Mouse (Mus musculus) embryonic facial prominence, embryonic 13.5 days (tissue): ENCODE results near the gene Pex11a. TPM values are rescaled to one million over a fixed set of nuclear protein-coding genes. Genes with fewer than 3 reads are reported as not detected.
"Not testable (repeated sequence)": the region's sequence is repeated elsewhere in the genome, so short reads cannot be mapped to it uniquely, and the experiment has no call there.

Experiments
- ATAC-seq: fragments of 200-750 bp; cut with Nextera tagmentation; 2 replicates; pipeline ENCODE4 v1.8.0; 2017; ENCODE audit warnings: low read depth; ENCODE audit not compliant: insufficient number of reproducible peaks, insufficient read depth, low FRiP score, low TSS enrichment
- H3K27ac ChIP-seq: fragments of 300-500 bp; sonication (generic); 2 replicates; pipeline ENCODE4 v1.5.1; 2015; ENCODE audit warnings: moderate library complexity, mild to moderate bottlenecking, inconsistent platforms
- H3K27me3 ChIP-seq: fragments of 300-500 bp; sonication (generic); 2 replicates; pipeline ENCODE4 v1.6.1; 2015; ENCODE audit warnings: mild to moderate bottlenecking, inconsistent platforms
- H3K36me3 ChIP-seq: fragments of 300-500 bp; sonication (generic); 2 replicates; pipeline ENCODE4 v1.6.1; 2015; ENCODE audit warnings: mild to moderate bottlenecking, inconsistent platforms
- H3K4me1 ChIP-seq: fragments of 300-500 bp; sonication (generic); 2 replicates; pipeline ENCODE4 v1.6.1; 2015; ENCODE audit warnings: inconsistent platforms
- H3K4me2 ChIP-seq: fragments of 300-500 bp; sonication (generic); 2 replicates; pipeline ENCODE4 v1.6.1; 2015; ENCODE audit warnings: moderate library complexity, mild to moderate bottlenecking, inconsistent platforms
- H3K4me3 ChIP-seq: fragments of 300-500 bp; sonication (generic); 2 replicates; pipeline ENCODE4 v1.5.1; 2015; ENCODE audit warnings: mild to moderate bottlenecking, inconsistent platforms
- H3K9ac ChIP-seq: fragments of 300-500 bp; sonication (generic); 2 replicates; pipeline ENCODE4 v1.6.1; 2015; ENCODE audit warnings: mild to moderate bottlenecking, inconsistent platforms
- H3K9me3 ChIP-seq: fragments of 300-500 bp; sonication (generic); 2 replicates; pipeline ENCODE4 v1.6.1; 2016; ENCODE audit warnings: inconsistent platforms
- WGBS: fragments of 180-500 bp; shearing (Covaris S2); methylation state at CpG from one replicate; pipeline ENCODE4 v1.1.7; 2015; ENCODE audit warnings: mixed read lengths; 5-methylcytosine and 5-hydroxymethylcytosine counted together
- polyA plus RNA-seq: library from polyadenylated mRNA; unstranded; fragments of >200 nt; fragmentation: Nextera tagmentation; extraction: Ambion mirVana; gene quantifications from 2 replicates; pipeline ENCODE4 v1.2.1, GENCODE M21; 2015

Gene Pex11a
- 11.9 and 12.4 TPM in 2 replicates for polyA plus RNA-seq

- H3K4me3 ChIP-seq, result peak within 1 kb of the TSS; percentile 77
- peaks cover 5% of the 10 kb centered on the region for H3K36me3 ChIP-seq
- peak within 1 kb of the TSS; percentile 91 for H3K4me2 ChIP-seq
- no peak within 1 kb of the TSS for H3K27ac ChIP-seq
- no peaks in the 10 kb centered on the region for H3K27me3 ChIP-seq
- no peaks in the 10 kb centered on the region for H3K9me3 ChIP-seq
- 3% methylated on average over 46 of the region's 46 CpGs for WGBS
- H3K4me1 ChIP-seq, result peaks cover 6% of the 10 kb centered on the region
- peak within 1 kb of the TSS; percentile 80 for H3K9ac ChIP-seq
- peak; percentile 82 for ATAC-seq
Measured at GRCm38 (mm10) chr7:79742659-79743536, at the start of gene Pex11a, which contains the start of gene Wdr93. Gene Pex11a (minus strand): TSS chr7:79743131. Gene Wdr93 (plus strand): TSS chr7:79743163.

GRCm38 (mm10) chr7:79789812-79790211 is 46.9 kb upstream of the Pex11a start:
- H3K9me3 ChIP-seq, H3K36me3 ChIP-seq, H3K4me3 ChIP-seq, H3K4me2 ChIP-seq, H3K9ac ChIP-seq, ATAC-seq, H3K27ac ChIP-seq: not testable (repeated sequence)
- Histone ChIP-seq H3K27me3 (peaks cover 53% of the 10 kb centered on the region), H3K4me1 (peaks cover 14% of the 10 kb centered on the region)
- WGBS, result 26% methylated on average over 2 of the region's 2 CpGs

GRCm38 (mm10) chr7:79786295-79786694 is 43.4 kb upstream of the Pex11a start:
- peak; percentile 63; the same call in 1 of the 2 replicates for ATAC-seq
- no peak overlapping the region for H3K4me2 ChIP-seq
- no peaks in the 10 kb centered on the region for H3K4me1 ChIP-seq
- peaks cover 17% of the 10 kb centered on the region for H3K27me3 ChIP-seq
- no peak overlapping the region for H3K9ac ChIP-seq
- H3K4me3 ChIP-seq, result no peak overlapping the region
- no peaks in the 10 kb centered on the region for H3K9me3 ChIP-seq
- no peak overlapping the region for H3K27ac ChIP-seq
- no peaks in the 10 kb centered on the region for H3K36me3 ChIP-seq
- 18% methylated on average over 6 of the region's 6 CpGs for WGBS

- no peak for ATAC-seq
- no peak overlapping the region for H3K9ac ChIP-seq
- 78% methylated on average over 2 of the region's 2 CpGs for WGBS
- H3K4me2 ChIP-seq, result no peak overlapping the region
- H3K9me3 ChIP-seq, result no peaks in the 10 kb centered on the region
- H3K4me1 ChIP-seq, result peaks cover 4% of the 10 kb centered on the region; the same call in 1 of the 2 replicates
- H3K4me3 ChIP-seq, result no peak overlapping the region
- no peaks in the 10 kb centered on the region for H3K36me3 ChIP-seq
- H3K27ac ChIP-seq, result no peak overlapping the region
- H3K27me3 ChIP-seq, result peaks cover 5% of the 10 kb centered on the region; the same call in 1 of the 2 replicates
Measured at GRCm38 (mm10) chr7:79782516-79782855, 39.6 kb upstream of the Pex11a start.

- Histone ChIP-seq H3K27ac (no peak overlapping the region), H3K9ac (no peak overlapping the region), H3K4me3 (no peak overlapping the region), H3K9me3 (no peaks in the 10 kb centered on the region), H3K4me2 (no peak overlapping the region), H3K4me1 (peaks cover 4% of the 10 kb centered on the region; the same call in 1 of the 2 replicates), H3K27me3 (peaks cover 4% of the 10 kb centered on the region; the same call in 1 of the 2 replicates), H3K36me3 (no peaks in the 10 kb centered on the region)
- WGBS, result 72% methylated on average over 11 of the region's 11 CpGs
- ATAC-seq, result no peak
Measured at GRCm38 (mm10) chr7:79781826-79782515, 39.0 kb upstream of the Pex11a start.

- H3K4me1 ChIP-seq, result peaks cover 4% of the 10 kb centered on the region; the same call in 1 of the 2 replicates
- no peaks in the 10 kb centered on the region for H3K9me3 ChIP-seq
- no peaks in the 10 kb centered on the region for H3K36me3 ChIP-seq
- H3K27me3 ChIP-seq, result peaks cover 8% of the 10 kb centered on the region; the same call in 1 of the 2 replicates
- H3K9ac ChIP-seq, result peak overlapping the region; percentile 62; the same call in 1 of the 2 replicates
- peak overlapping the region; percentile 56 for H3K4me2 ChIP-seq
- 28% methylated on average over 16 of the region's 16 CpGs for WGBS
- H3K4me3 ChIP-seq, result peak overlapping the region; percentile 27
- ATAC-seq, result peak; percentile 35; the same call in 1 of the 2 replicates
- H3K27ac ChIP-seq, result no peak overlapping the region
Measured at GRCm38 (mm10) chr7:79780647-79781626, 38.0 kb upstream of the Pex11a start.

GRCm38 (mm10) chr7:79771561-79772512 is 28.9 kb upstream of the Pex11a start:
- Histone ChIP-seq H3K27ac (no peak overlapping the region), H3K4me1 (no peaks in the 10 kb centered on the region), H3K4me3 (no peak overlapping the region), H3K9me3 (no peaks in the 10 kb centered on the region), H3K27me3 (peaks cover 3% of the 10 kb centered on the region; the same call in 1 of the 2 replicates), H3K36me3 (no peaks in the 10 kb centered on the region), H3K9ac (no peak overlapping the region), H3K4me2 (no peak overlapping the region)
- ATAC-seq, result no peak
- WGBS, result 47% methylated on average over 15 of the region's 15 CpGs

GRCm38 (mm10) chr7:79769664-79770063 is 26.7 kb upstream of the Pex11a start:
- no peak for ATAC-seq
- no peak overlapping the region for H3K9ac ChIP-seq
- H3K27me3 ChIP-seq, result no peaks in the 10 kb centered on the region; the same call in 1 of the 2 replicates
- 81% methylated on average over 3 of the region's 3 CpGs for WGBS
- H3K9me3 ChIP-seq, result no peaks in the 10 kb centered on the region
- no peak overlapping the region for H3K27ac ChIP-seq
- H3K4me1 ChIP-seq, result no peaks in the 10 kb centered on the region
- H3K4me3 ChIP-seq, result no peak overlapping the region
- no peaks in the 10 kb centered on the region for H3K36me3 ChIP-seq
- no peak overlapping the region for H3K4me2 ChIP-seq

- Histone ChIP-seq H3K27me3 (no peaks in the 10 kb centered on the region), H3K27ac (no peak overlapping the region), H3K36me3 (no peaks in the 10 kb centered on the region), H3K9ac (no peak overlapping the region), H3K4me1 (no peaks in the 10 kb centered on the region), H3K4me3 (no peak overlapping the region), H3K4me2 (no peak overlapping the region), H3K9me3 (no peaks in the 10 kb centered on the region)
- 45% methylated on average over 1 of the region's 1 CpGs for WGBS
- ATAC-seq, result no peak
Measured at GRCm38 (mm10) chr7:79765991-79766390, 23.1 kb upstream of the Pex11a start.

GRCm38 (mm10) chr7:79762106-79762505 is 19.2 kb upstream of the Pex11a start:
- WGBS, result 81% methylated on average over 8 of the region's 8 CpGs
- Histone ChIP-seq H3K9me3 (no peaks in the 10 kb centered on the region), H3K27ac (no peak overlapping the region), H3K27me3 (no peaks in the 10 kb centered on the region), H3K36me3 (no peaks in the 10 kb centered on the region), H3K4me3 (no peak overlapping the region), H3K9ac (no peak overlapping the region), H3K4me1 (no peaks in the 10 kb centered on the region), H3K4me2 (no peak overlapping the region)
- no peak for ATAC-seq
